Mouse (Mus musculus) embryonic stem cell, embryonic (primary cell): ENCODE results near the gene Pzp.

Source experiments
- CTCF ChIA-PET, 4 experiments: fragments of 300-600 bp in 2 of 4; fragments of 350-600 bp in 2 of 4; sonication (Branson Sonifier 250); formaldehyde crosslinking; loops; one replicate each; lab custom pipeline; 2022; ENCODE audit warnings: inconsistent platforms in 2 of 4; lab: Charles Lee
- POLR2A ChIA-PET, 4 experiments: fragments of 300-600 bp in 2 of 4; fragments of 350-600 bp in 2 of 4; sonication (Branson Sonifier 250); formaldehyde crosslinking; loops; one replicate each; lab custom pipeline; 2022; ENCODE audit warnings: antibody characterized with exemption in 4 of 4, inconsistent platforms in 1 of 4; lab: Charles Lee

Gene Pzp

DNA sequence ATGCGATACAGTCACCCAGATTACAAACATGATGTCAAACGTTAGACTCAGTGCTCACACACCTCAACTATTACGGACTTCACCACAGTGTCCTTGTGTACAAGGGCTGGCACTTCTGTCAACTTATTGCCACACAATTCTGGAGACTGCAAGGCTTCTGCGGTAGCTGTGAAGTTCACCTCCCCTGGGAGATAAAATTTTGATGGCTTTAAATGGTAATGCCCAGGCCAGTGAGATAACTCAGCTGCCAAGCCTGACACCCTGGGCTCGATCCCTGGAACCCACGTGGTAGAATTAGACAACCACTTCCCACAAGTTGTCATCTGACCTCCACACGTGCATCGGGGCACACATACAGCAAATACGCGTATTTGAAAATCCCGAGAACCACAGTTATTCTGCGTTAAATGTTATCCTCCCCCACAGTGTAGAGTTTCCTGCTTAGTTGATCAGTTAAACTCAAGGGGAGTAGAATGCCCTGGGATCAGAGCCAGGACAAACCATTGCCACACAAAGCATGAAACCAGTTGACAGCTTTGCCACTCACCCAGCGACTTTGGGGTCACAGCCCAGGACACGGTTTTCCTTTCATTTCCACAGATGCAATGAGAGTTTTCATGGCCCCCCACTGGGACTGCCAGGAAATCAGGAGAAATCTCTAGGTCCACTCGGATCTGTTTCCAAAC is 31.7 kb downstream of the Pzp start:
- ChIA-PET POLR2A (no interaction called here), CTCF (interaction anchor here in 2 of 4 experiments (0.6 to 1.0 kb wide), 2 partner anchors 15 to 28 kb away, joined by 3 to 5 read pairs; no protein-coding TSS in a partner anchor)

DNA sequence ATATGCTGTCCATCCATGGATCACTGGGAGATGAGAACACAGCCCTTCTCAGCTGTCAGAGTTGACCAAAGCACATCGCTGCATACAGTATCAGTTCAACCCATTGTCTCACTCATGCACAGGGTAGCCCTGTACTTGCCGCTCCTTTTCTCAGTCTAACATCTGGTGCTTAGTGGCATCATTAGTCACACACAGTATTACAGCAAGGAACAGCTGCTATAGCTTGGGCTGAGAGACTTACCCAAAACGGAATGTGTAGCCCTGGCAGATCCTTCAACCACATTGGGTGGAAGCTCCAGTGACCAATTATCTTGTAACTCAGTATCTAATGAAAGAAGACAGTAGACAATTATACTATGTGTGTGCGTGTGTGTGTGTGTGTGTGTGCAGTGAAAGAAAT is 34.6 kb downstream of the Pzp start:
- POLR2A ChIA-PET = no interaction called here
- CTCF ChIA-PET = interaction anchor here in 2 of 4 experiments (0.5 to 0.8 kb wide), 3 partner anchors 30 to 581 kb away, joined by 3 read pairs; no protein-coding TSS in a partner anchor

DNA sequence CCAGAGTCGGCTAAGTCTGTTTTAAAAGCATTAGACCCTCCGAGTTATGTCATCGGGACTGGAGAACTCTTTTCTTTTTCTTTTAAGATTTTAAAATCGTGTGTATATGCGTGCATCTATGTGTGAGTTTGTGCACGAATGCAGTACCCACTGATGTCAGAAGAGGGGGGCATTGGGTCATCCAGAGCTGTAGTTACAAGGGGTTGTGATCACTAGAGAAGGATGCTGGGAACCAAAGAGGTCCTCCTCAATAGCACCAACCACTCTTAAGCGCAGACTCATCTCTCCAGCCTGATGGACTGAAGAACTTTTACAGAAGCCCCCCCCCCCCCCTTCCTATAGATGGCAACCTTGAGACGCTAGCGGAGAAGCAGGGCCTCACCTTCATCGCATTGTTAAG is 36.4 kb downstream of the Pzp start:
- POLR2A ChIA-PET = interaction anchor here in 3 of 4 experiments (0.6 to 3.0 kb wide), 8 partner anchors 11 to 289 kb away, joined by 3 to 12 read pairs (median 4); no protein-coding TSS in a partner anchor
- CTCF ChIA-PET = interaction anchor here in 3 of 4 experiments (0.6 to 2.1 kb wide), 7 partner anchors 11 to 139 kb away, joined by 3 to 11 read pairs (median 4); no protein-coding TSS in a partner anchor

DNA sequence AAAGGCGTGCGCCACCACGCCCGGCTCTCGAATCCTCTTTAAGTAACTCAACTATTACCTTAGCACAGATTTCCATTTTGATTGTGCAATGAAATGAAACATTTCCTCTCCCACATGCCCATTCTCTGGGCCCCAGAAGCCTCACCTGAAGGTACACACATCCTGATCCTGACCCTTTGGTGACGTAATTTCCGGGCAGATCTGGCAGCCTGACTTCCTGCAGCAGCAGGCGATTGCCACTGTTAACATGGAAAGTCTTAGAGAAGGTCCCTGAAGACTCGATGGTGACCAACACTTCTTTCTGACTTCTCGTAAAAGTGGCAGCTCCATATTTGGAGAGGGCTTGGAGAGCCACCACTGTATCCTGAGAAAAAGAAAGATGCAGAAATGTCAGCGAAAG is 38.8 kb downstream of the Pzp start:
- ChIA-PET POLR2A (interaction anchor here in 2 of 4 experiments (0.5 to 3.8 kb wide), 7 partner anchors 9 to 772 kb away, joined by 3 to 19 read pairs (median 3); no protein-coding TSS in a partner anchor), CTCF (interaction anchor here in 2 of 4 experiments (0.6 to 0.7 kb wide), 2 partner anchors 9 to 91 kb away, joined by 4 to 6 read pairs; no protein-coding TSS in a partner anchor)

GRCm38 (mm10) chr6:128479463-128480454 is 46.8 kb downstream of the Pzp start:
- ChIA-PET POLR2A (interaction anchor here (0.5 to 18.6 kb wide), 33 partner anchors 9 to 314 kb away, joined by 3 to 233 read pairs (median 4); partner anchors contain the start of gene Itfg2 (in 3 of the 4)), CTCF (interaction anchor here (0.5 to 5.5 kb wide), 77 partner anchors 9 to 863 kb away, joined by 3 to 43 read pairs (median 4); partner anchors contain the start of genes Itfg2 (in 2 of the 4) and Klrb1a (in 1 of the 4))

- CTCF ChIA-PET = interaction anchor here in 3 of 4 experiments (0.6 to 5.5 kb wide), 8 partner anchors 8 to 1025 kb away, joined by 3 to 43 read pairs (median 8); no protein-coding TSS in a partner anchor
- POLR2A ChIA-PET = interaction anchor here (0.9 to 18.6 kb wide), 25 partner anchors 8 to 222 kb away, joined by 3 to 233 read pairs (median 5); partner anchors contain the start of genes Foxm1 (in 1 of the 4), Itfg2 (in 1 of the 4) and Rhno1 (in 1 of the 4)
Observed at GRCm38 (mm10) chr6:128477495-128477894, 49.0 kb downstream of the Pzp start.

DNA sequence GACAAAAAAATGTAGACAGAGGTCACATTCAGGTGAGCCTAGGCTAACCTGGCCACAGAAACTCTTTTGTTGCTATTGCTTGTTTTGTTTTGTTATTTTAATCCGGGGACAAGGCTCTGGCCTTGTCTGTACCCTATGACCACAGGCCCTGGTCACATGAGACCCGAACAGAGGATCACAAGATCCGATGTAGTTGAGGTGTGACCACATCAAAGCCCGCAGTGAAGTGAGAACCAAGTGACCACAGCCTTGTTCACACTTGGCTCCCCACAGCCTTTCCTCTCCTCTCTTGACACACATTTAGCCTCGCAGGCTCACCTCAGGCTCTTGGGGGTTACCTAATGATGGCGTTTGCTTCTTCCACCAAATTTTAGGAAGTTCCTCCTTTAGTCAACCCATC is 52.4 kb downstream of the Pzp start:
- CTCF ChIA-PET = no interaction called here

GRCm38 (mm10) chr6:128469451-128469850 is 57.1 kb downstream of the Pzp start:
- ChIA-PET POLR2A (interaction anchor here (0.5 to 18.6 kb wide), 23 partner anchors 8 to 380 kb away, joined by 3 to 233 read pairs (median 4); partner anchors contain the start of gene Itfg2 (in 2 of the 4)), CTCF (interaction anchor here (0.5 to 5.4 kb wide), 22 partner anchors 8 to 440 kb away, joined by 3 to 39 read pairs (median 4); no protein-coding TSS in a partner anchor)

More for the DNA sequence above, 52.4 kb downstream of the Pzp start:
- POLR2A ChIA-PET = interaction anchor here in 3 of 4 experiments (0.6 to 18.6 kb wide), 6 partner anchors 7 to 28 kb away, joined by 3 to 233 read pairs (median 16); no protein-coding TSS in a partner anchor

GRCm38 (mm10) chr6:128467298-128467697 is 59.2 kb downstream of the Pzp start:
- CTCF ChIA-PET = interaction anchor here (0.6 to 5.4 kb wide), 37 partner anchors 8 to 401 kb away, joined by 3 to 43 read pairs (median 4); partner anchors contain the start of genes Itfg2 (in 2 of the 4) and Nrip2 (in 1 of the 4)
- POLR2A ChIA-PET = interaction anchor here (0.6 to 18.6 kb wide), 33 partner anchors 8 to 324 kb away, joined by 3 to 233 read pairs (median 10); partner anchors contain the start of genes Itfg2 (in 2 of the 4) and Tspan9 (in 1 of the 4)

GRCm38 (mm10) chr6:128466563-128466962 is 60.0 kb downstream of the Pzp start:
- CTCF ChIA-PET = interaction anchor here (0.5 to 5.4 kb wide), 34 partner anchors 9 to 1018 kb away, joined by 3 to 43 read pairs (median 4); partner anchors contain the start of genes Itfg2 (in 2 of the 4) and Nrip2 (in 1 of the 4)
- POLR2A ChIA-PET = interaction anchor here (0.7 to 18.6 kb wide), 56 partner anchors 8 to 365 kb away, joined by 3 to 233 read pairs (median 5); partner anchors contain the start of genes Itfg2 (in 3 of the 4) and Tspan9 (in 1 of the 4)

DNA sequence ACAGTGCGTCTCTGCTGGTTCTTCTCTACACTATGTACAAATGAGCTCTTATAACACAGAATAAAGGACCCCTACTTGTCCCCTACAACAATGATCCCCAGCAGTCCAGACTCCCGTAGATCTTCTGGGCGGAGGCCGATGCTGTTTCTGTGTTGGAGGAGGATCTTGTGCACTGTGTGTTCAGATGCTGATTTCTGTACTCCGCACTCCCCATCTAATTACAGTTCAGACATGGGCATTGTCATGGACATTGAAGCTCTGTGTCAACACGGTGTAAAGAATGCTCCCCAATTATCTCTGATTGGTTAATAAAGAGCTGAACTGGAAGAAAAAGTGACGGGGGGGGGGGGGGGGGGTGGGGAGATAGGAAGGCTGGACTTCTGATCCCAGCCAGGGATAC is 60.5 kb downstream of the Pzp start:
- ChIA-PET CTCF (interaction anchor here (0.5 to 5.4 kb wide), 25 partner anchors 9 to 1017 kb away, joined by 3 to 43 read pairs (median 5); partner anchors contain the start of gene Itfg2 (in 1 of the 4)), POLR2A (interaction anchor here (0.6 to 18.6 kb wide), 65 partner anchors 7 to 851 kb away, joined by 3 to 233 read pairs (median 5); partner anchors contain the start of gene Itfg2 (in 3 of the 4))

DNA sequence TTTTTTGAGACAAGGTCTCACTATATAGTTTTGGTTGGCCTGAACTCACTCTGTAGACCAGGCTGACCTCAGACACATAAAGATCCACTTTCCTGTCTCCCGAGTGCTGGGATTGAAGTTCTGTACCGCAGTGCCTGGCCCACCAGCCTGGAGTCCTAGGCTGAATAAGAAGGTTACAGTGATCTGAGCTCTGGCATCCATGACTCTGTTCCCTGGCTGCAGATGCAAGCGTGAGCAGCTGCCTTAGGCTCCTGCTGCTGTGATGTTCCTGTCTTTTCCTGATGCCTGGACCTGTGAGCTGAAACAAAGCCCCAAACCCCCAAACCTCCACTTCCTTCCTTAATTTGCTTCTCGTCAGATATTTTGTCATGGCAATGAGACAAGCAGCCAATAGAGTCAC is 61.5 kb downstream of the Pzp start:
- POLR2A ChIA-PET = interaction anchor here (0.7 to 18.6 kb wide), 29 partner anchors 6 to 264 kb away, joined by 3 to 233 read pairs (median 7); partner anchors contain the start of gene Itfg2 (in 1 of the 4)
- CTCF ChIA-PET = interaction anchor here in 3 of 4 experiments (1.0 to 5.4 kb wide), 9 partner anchors 12 to 264 kb away, joined by 3 to 43 read pairs (median 15); no protein-coding TSS in a partner anchor

DNA sequence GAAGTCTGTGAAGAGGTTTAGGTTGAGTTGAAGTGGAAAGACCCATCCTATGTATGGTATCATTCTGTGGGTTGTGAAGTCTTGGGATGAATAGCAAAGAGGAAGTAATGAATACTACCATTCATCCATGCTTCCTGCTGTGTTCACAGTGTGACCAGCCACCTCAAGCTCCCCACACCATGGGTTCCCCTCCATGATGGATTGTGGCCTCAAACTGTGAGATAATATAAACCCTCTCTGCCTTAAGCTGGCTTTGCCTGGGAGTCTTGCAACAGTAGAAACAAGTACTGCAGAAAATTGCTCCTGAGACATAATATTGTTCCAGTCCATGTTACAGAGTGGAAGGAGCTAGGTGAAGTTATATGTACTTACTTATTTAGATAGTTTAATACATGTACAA is 64.9 kb downstream of the Pzp start:
- ChIA-PET CTCF (interaction anchor here in 3 of 4 experiments (0.5 to 2.5 kb wide), 4 partner anchors 18 to 295 kb away, joined by 5 to 8 read pairs (median 6); no protein-coding TSS in a partner anchor), POLR2A (interaction anchor here in 3 of 4 experiments (0.5 to 10.2 kb wide), 12 partner anchors 10 to 726 kb away, joined by 3 to 233 read pairs (median 4); partner anchors contain the start of gene Itfg2 (in 1 of the 3))

DNA sequence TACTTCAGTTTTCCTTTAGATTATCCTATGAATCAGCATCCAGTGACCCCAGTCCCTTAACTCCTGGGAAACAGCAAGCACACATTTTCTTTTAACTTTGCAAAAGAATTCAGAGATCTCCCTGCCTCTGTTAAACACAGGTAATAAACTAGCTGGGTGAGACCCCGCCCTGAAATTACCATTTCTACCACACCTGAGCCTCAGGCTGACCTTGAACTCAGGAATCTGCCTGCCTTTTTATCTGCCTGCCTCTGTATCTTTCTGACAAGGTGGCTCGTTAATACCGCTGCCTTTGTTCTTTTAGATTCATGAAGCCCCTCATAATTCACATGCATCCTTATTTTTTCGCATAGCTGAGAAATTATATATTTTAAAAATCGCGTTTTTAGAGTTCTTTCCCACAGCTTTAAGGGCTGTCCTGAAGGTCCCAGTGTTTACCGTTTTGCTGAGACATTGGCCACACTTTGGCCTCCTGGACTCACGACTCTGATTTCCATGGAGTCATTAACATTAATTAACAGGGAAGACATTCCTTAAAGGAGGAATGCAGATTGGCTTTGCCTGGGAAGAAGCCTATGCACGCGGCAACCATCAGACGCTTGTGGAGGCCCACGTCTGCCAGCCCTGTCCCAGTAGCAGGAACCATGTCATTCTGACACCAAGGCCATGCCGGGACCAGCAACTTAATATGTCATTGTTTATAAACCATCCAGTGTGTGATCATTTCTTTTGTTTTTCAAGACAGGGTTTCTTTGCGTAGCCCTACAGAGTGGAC is 65.6 kb downstream of the Pzp start:
- POLR2A ChIA-PET = interaction anchor here (0.5 to 10.2 kb wide), 41 partner anchors 8 to 682 kb away, joined by 3 to 233 read pairs (median 4); partner anchors contain the start of gene Itfg2 (in 3 of the 4)
- CTCF ChIA-PET = interaction anchor here in 3 of 4 experiments (1.2 to 2.5 kb wide), 7 partner anchors 15 to 50 kb away, joined by 4 to 9 read pairs (median 5); no protein-coding TSS in a partner anchor

GRCm38 (mm10) chr6:128460321-128460720 is 66.2 kb downstream of the Pzp start:
- CTCF ChIA-PET = interaction anchor here in 3 of 4 experiments (1.2 to 2.5 kb wide), 6 partner anchors 14 to 49 kb away, joined by 4 to 9 read pairs (median 6); no protein-coding TSS in a partner anchor

More at GRCm38 (mm10) chr6:128460321-128460720, 66.2 kb downstream of the Pzp start:
- POLR2A ChIA-PET = interaction anchor here (0.6 to 10.2 kb wide), 38 partner anchors 8 to 259 kb away, joined by 3 to 233 read pairs (median 5); partner anchors contain the start of gene Itfg2 (in 3 of the 4)
